Mouse (Mus musculus): ENCODE measurements around the gene Gpatch11.
A peak's percentile ranks its signal among the peaks of the same experiment; 100 is the strongest.
"Not testable (repeated sequence)": the region's sequence is repeated elsewhere in the genome, so short reads cannot be mapped to it uniquely, and the experiment has no call there.

Gpatch11 gene

GRCm38 (mm10) chr17:78834856-78835835 lies at the start of gene Gpatch11, which contains the start of gene Heatr5b:
Gene Gpatch11 (plus strand): TSS chr17:78835567.
Gene Heatr5b (minus strand): TSS chr17:78835364.
- peak; percentile 95 to 100 for DNase-seq (ENCODE audit: low spot score in 2 of 2)

DNA sequence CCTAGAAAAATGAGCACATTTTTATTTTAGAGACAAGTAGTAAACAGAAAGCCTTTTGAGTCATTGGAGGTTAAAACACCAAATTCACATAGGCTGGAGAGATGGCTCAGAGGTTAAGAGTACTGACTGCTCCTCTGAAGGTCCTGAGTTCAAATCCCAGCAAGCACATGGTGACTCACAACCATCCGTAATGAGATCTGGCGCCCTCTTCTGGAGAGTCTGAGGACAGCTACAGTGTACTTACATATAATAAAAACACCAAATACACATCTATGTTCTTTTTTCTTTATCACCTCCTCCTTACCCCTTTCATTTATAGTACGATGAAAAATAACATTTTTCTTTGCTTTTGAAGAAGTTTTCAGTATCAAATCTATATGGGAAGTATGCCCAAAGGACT lies 47.1 kb upstream of the Gpatch11 start:
- DNase-seq (ENCODE audit: low spot score in 2 of 2): not testable (repeated sequence)

GRCm38 (mm10) chr17:78791068-78791689 lies 44.2 kb upstream of the Gpatch11 start:
- no peak for DNase-seq (ENCODE audit: low spot score in 2 of 2)

- DNase-seq (ENCODE audit: low spot score in 2 of 2): no peak
Measured at GRCm38 (mm10) chr17:78791690-78792070, 43.7 kb upstream of the Gpatch11 start.

DNA sequence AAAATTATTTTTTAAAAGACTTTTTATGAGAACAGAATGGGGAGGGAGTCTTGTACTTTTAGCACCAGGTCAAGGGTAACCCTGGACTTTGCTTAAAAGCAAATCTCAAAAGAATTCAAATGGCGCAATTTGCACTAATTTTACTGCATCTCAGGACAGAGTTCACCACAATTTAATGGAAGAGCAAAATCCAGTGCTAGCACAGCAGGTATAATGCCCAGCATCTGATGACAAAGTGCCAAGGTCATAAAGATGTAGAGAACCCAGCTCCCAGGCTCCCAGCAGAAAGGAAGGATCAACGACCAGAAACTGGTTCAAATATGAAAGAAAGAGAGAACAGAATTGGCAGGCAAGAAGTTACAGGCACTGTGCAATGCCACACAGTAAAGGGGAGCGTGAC lies 43.2 kb upstream of the Gpatch11 start:
- DNase-seq (ENCODE audit: low spot score in 2 of 2): no peak

DNA sequence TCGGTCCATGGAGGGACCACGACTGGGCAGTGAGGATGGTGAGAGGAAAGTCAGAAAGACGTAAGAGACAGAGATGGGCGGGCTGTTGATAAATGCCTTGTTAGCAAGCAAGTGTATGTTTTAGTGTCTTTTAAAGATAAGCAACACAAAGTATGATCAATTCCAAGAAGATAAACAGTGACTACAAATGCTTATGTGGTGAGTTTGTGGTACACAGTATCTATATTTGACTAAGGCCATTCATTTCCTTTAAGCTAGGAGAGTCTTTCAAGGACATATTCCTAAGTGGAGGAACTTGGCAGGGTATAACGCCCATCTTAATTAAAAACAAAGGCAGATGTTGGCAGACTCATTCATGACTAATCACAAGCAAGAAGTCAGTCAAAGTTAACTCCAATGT lies 41.0 kb upstream of the Gpatch11 start:
- no peak for DNase-seq (ENCODE audit: low spot score in 2 of 2)

- no peak for DNase-seq (ENCODE audit: low spot score in 2 of 2)
Measured at GRCm38 (mm10) chr17:78797222-78797621, 38.1 kb upstream of the Gpatch11 start.

- no peak for DNase-seq (ENCODE audit: low spot score in 2 of 2)
Measured at GRCm38 (mm10) chr17:78809019-78809418, 26.3 kb upstream of the Gpatch11 start.

DNA sequence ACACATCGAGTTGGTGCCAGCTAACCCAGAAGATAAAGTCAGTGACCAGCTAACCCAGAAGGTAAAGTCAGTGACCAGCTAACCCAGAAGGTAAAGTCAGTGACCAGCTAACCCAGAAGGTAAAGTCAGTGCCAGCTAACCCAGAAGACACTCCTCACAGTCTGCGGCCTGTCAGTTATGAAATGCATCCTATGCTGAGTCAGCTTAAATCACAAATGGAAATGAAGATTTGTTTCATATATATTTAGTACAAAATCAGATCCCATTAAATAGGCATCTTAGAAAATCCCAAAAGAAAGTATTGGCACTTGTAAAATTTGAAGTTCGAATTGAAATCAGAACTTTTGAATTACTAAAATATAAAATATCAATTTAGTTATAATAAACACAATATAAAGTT lies 25.8 kb upstream of the Gpatch11 start:
- DNase-seq (ENCODE audit: low spot score in 2 of 2): no peak

DNA sequence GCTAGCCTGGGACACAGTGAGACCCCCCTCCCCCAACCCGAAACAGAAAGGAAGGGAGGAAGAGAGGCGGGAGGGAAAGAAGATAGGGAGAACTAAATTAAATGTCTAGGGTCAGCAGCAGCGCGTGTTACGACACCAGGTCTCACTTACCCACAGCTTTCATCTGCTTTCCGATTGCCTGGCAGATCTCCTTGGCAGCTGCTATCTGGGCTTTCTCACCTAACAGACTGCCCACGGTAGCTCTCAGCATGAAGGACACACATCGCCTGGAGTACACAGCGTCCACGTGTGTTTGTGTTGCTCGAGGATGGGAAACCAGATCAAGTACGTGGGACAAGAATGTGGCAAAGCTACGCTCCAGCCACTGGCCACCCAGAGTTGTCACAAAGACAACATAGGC lies 11.0 kb upstream of the Gpatch11 start:
- no peak for DNase-seq (ENCODE audit: low spot score in 2 of 2)

- DNase-seq (ENCODE audit: low spot score in 2 of 2): no peak
Measured at GRCm38 (mm10) chr17:78836056-78836455, 689 bp downstream of the Gpatch11 start.

GRCm38 (mm10) chr17:78842271-78842928 lies 7.0 kb downstream of the Gpatch11 start:
- DNase-seq (ENCODE audit: low spot score in 2 of 2): no peak

GRCm38 (mm10) chr17:78856243-78856642 lies 20.9 kb downstream of the Gpatch11 start:
- no peak for DNase-seq (ENCODE audit: low spot score in 2 of 2)

GRCm38 (mm10) chr17:78873886-78874285 lies 38.5 kb downstream of the Gpatch11 start:
- no peak for DNase-seq (ENCODE audit: low spot score in 2 of 2)

DNA sequence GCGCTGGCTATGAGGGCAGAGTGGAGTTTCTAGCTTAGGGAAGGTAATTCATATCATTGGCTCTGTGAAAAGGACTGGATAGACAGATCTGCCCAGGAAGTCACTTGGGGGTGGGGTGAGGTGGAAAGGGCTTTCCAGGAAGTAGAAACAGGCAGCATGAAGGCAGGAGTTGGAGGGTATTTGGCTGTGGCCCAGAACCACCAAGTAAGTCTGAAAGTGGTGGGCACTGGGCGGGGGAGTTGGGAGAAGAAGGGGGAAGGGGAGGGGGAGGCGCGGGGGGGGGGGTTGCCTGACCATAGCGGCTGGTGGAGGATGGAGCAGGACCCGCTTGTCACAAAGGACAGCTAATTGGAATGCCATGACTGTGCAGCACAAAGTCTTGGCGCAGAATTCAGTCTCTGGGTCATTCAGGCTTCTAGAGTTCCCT lies 46.5 kb downstream of the Gpatch11 start:
- peak; percentile 12 to 28 for DNase-seq (ENCODE audit: low spot score in 2 of 2)

DNA sequence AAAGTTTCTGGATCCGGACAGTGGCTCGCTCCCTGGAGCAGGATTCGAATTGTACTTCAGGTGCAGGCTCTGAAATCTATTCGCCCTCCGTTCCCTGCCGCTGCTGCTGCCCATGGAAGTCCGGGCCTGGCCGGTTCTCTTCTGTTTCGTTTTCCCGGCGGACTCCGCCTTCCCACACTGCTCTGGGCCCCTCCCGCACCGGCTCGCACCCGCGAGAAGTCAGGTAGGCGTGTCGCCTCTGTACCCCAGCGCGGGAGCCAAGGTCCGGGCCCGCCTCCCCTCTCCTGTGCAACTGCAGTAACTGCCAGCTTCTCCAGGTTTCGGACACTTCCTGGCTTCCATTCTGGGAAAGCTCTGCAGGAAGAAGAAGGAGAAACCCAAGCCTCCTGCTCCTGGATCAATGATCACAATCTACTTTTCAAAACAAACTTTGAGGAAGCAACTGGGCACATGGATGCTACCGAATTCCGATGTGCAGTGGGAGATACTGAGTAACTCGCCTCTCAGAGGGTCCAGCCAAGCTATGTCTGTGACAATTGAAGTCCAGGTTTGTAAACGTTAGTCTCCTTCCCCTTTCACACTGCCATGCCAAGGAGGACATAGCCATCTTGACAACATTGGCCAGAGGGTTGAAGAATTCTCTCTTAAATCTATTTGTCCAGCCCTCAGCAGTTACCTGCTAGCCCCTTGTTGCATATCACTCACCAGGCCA lies 47.2 kb downstream of the Gpatch11 start, which contains the start of gene Eif2ak2:
TSS of gene Eif2ak2 (minus strand) at position 173 of the 712 bp plus-strand sequence.
- peak; percentile 74 to 86 for DNase-seq (ENCODE audit: low spot score in 2 of 2)

DNA sequence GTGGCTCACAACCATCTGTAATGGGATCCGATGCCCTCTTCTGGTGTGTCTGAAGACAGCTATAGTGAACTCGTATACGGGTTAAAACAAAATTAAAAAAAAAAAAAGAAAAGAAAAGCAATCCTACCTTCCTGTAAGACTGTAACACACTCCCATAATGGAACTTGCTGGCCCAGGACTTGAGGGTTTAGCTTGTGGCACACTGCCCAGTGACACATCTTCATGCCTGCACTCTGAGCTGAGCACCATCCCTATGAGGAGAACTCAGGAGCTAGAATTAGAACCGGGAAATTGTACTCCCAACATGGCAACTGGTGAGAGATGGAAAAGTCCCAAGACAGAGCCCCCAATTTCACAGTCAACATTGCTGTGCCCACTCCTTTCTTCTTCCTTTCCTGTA lies 47.9 kb downstream of the Gpatch11 start:
- DNase-seq (ENCODE audit: low spot score in 2 of 2): no peak

DNA sequence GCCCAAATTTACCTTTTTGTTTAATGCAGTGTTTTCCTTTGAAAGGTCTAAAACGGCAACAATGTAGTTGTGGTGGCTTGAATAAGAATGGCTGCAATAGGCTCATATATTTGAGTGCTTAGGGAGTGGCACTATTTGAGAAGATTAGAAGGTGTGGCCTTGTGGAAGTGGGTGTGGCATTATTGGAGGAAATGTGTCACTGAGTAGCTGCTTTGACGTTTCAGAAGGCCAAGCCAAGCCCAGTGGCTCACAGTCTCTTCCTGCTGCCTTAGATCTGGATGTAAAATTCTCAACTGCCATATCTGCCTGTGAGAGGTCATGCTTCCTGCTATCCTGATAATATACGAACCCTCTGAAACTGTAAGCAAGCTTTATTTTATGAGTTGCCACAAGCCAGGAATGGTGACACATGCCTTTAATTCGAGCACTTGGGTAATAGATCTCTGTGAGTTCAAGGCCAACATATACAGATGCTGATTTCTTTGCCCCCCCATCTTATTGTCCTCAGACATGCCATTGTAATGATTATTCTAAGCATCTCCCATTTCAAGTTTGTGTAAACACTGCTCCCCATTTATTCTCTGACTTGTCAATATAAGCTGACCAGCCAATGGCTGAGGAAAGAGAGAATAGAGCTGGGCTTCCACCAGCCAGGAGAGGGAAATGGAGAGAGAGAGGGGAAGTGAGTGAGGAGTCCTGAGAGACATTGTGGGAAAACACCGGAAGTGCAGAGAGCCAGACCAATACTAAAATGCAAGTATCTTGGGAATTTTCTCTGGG lies 50.1 kb downstream of the Gpatch11 start:
- no peak for DNase-seq (ENCODE audit: low spot score in 2 of 2)

DNA sequence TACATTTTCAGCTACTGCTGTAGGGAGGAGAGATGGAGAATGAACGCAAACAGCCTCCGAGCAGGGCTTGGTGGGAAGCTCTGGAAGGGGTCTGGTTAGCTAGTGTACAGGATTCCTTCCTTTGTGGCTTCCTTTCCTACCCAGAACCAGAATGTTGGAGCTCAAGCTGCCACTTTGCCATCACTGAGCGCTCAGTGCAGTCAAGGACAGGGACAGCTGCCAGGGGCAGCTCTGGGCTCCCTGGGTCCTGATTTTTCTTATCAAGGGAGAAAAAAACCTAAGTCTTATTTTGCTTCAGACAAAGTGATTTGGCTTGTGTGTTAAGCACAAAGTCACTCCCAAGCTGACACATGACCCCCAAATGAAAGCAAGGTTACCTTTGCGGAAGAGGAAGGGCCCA lies 53.2 kb downstream of the Gpatch11 start:
- DNase-seq (ENCODE audit: low spot score in 2 of 2): no peak

DNA sequence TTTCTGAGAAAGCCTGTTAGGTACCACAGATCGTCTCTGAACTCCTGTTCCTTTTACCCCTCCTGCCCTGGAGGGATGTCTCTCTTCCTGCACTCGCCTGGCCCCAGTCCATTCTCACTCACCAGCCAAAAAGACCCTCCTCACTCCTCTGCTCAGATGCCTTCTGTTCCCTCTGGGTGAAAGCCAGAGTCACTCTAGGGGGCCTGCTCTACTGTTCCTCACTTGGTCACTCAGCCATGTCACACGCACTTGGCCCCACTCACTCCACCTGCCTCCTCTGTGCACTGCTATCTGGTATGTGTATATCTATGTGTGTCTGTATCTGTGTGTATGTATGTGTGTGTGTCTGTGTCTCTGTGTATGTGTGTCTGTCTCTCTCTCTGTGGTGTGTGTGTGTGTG lies 53.8 kb downstream of the Gpatch11 start:
- DNase-seq (ENCODE audit: low spot score in 2 of 2): no peak

DNA sequence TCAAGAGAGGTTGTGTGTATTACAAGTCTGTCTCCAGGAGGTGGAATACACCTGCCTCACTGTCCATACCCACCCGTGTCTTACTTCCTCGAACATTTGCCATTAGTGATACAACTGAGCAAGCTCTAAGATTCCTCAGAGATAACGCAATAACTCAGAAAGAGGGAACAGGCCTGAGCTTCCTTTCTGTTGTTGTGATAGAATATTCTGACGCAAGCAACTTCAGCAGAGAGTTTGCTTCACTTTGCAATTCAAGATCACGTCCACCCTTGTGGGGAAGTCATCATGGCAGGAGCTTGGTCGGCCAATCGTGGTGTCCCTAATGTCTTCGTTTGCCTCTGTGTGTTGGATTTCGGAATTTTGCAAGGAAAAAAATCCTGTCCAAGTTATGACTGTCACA lies 55.7 kb downstream of the Gpatch11 start:
- no peak for DNase-seq (ENCODE audit: low spot score in 2 of 2)
